Mouse (Mus musculus) G1E (cell line): ENCODE results near the gene Obsl1.

Source experiments
- CTCF ChIP-seq: IDR thresholded peaks from 2 replicates; pipeline ENCODE4 v1.5.1; 2012; ENCODE audit warnings: low read depth, low read length, inconsistent platforms, mixed read lengths
- GATA1 ChIP-seq: IDR thresholded peaks from 2 replicates; pipeline ENCODE4 v1.6.1; 2012; ENCODE audit warnings: borderline replicate concordance, low read length, inconsistent platforms, mixed read lengths
- POLR2AphosphoS5 ChIP-seq: IDR thresholded peaks from 2 replicates; pipeline ENCODE4 v1.6.1; 2012; ENCODE audit warnings: low read depth, low read length, inconsistent platforms; ENCODE audit not compliant: insufficient replicate concordance
- TAL1 ChIP-seq: conservative IDR thresholded peaks from 2 replicates; pipeline ENCODE4 v1.6.1; 2012; ENCODE audit warnings: low read depth, low read length, inconsistent platforms, mixed read lengths

- TF ChIP-seq CTCF = no peak
- TF ChIP-seq GATA1 = no peak
- TF ChIP-seq POLR2AphosphoS5 = no peak
- no peak for TF ChIP-seq TAL1
Measured at GRCm38 (mm10) chr1:75517984-75518383, 11.7 kb upstream of the Obsl1 start.
